In genomic region chr5:121943472-121943871, GRCm38 (mm10) we compare ENCODE assay signal across 10 mouse cellular contexts.
A peak's percentile ranks its signal among the peaks of the same experiment; 100 is the strongest.
DNase-seq lines count a peak whose midpoint lies in the region; ATAC-seq lines count a peak whose summit lies in the region.
"Had no signal": no experiment of that assay in that cellular context is flagged by ENCODE, and none has a peak within 500 bp of the region (broad histone marks: within the 10 kb centered on the region; RNA-seq: fewer than 3 reads in every experiment).

No protein-coding gene starts in this region.

- H3K9ac ChIP-seq in midbrain, embryonic 11.5 days (ENCODE audit: low read length) = no peak overlapping the region

- H3K4me1 ChIP-seq in midbrain, embryonic 10.5 days = peaks cover 26% of the 10 kb centered on the region
- H3K4me1 ChIP-seq in midbrain, embryonic 11.5 days (ENCODE audit: control insufficient read depth, insufficient read depth, low read length) = peaks cover 20% of the 10 kb centered on the region

- no peaks in the 10 kb centered on the region for H3K36me3 ChIP-seq in midbrain, embryonic 10.5 days
- no peaks in the 10 kb centered on the region for H3K36me3 ChIP-seq in midbrain, embryonic 11.5 days (ENCODE audit: control insufficient read depth, insufficient read depth, low read length)
- H3K36me3 ChIP-seq: hindbrain, embryonic 10.5 days had no signal

- no peak overlapping the region for H3K4me3 ChIP-seq in midbrain, embryonic 10.5 days
- H3K4me3 ChIP-seq in midbrain, embryonic 11.5 days (ENCODE audit: low read depth, low read length) = no peak overlapping the region
- H3K4me3 ChIP-seq: hindbrain, embryonic 10.5 days had no signal

- no peaks in the 10 kb centered on the region for H3K9me3 ChIP-seq in midbrain, embryonic 10.5 days (replicated peaks)
- H3K9me3 ChIP-seq in midbrain, embryonic 11.5 days (ENCODE audit: control insufficient read depth, low read length) = no peaks in the 10 kb centered on the region
- H3K9me3 ChIP-seq: hindbrain, embryonic 10.5 days had no signal

- no peak overlapping the region for H3K27ac ChIP-seq in midbrain, embryonic 10.5 days (replicated peaks)
- no peak overlapping the region for H3K27ac ChIP-seq in midbrain, embryonic 11.5 days (ENCODE audit: low read depth, low read length)
- H3K27ac ChIP-seq: hindbrain, embryonic 10.5 days had no signal

- H3K4me2 ChIP-seq in midbrain, embryonic 11.5 days = no peak overlapping the region

- WGBS in midbrain, embryonic 10.5 days = 62% methylated on average over 7 of the region's 7 CpGs
- 60% methylated on average over 7 of the region's 7 CpGs for WGBS in midbrain, embryonic 11.5 days

- 0 out of 2 replicates have a peak, but pooled peaks have one; percentile 7 for ATAC-seq in frontal cortex, adult (ENCODE audit: low TSS enrichment)
- no peak for ATAC-seq in midbrain, embryonic 11.5 days (ENCODE audit: low FRiP score)
- ATAC-seq in common myeloid progenitor, adult 5-6 weeks (replicated peaks; ENCODE audit: low read depth, poor library complexity, severe bottlenecking) = peak; percentile 67; the same call in 1 of the 2 replicates

- peaks cover 12% of the 10 kb centered on the region for H3K27me3 ChIP-seq in midbrain, embryonic 10.5 days (ENCODE audit: low read depth, poor library complexity, severe bottlenecking)
- no peaks in the 10 kb centered on the region for H3K27me3 ChIP-seq in midbrain, embryonic 11.5 days (ENCODE audit: control insufficient read depth, insufficient read depth, low read length)

- no peak for DNase-seq in frontal cortex, postnatal 14 days (ENCODE audit: low spot score in 2 of 2)
- DNase-seq in midbrain, embryonic 10.5 days (ENCODE audit: low spot score) = peak; percentile 27
- DNase-seq in midbrain, embryonic 11.5 days (ENCODE audit: low spot score, missing footprints) = no peak
- peak; percentile 13 for DNase-seq in thymus, postnatal 25 days
- DNase-seq in adrenal gland, postnatal 36 days = no peak
- no peak for DNase-seq in right cerebral cortex, postnatal 36 days (ENCODE audit: low spot score in 2 of 2)
- DNase-seq: cerebellum, adult 9-11 months had no signal

Comparison
In these comparisons a context has a peak if more than half of its experiments do, and no peak if none do; other contexts are left out.
1. DNase-seq: peak in midbrain, embryonic 10.5 days (single experiment) and thymus, postnatal 25 days (single experiment); none in frontal cortex, postnatal 14 days (0 of 2), midbrain, embryonic 11.5 days (single experiment), adrenal gland, postnatal 36 days (0 of 2) and right cerebral cortex, postnatal 36 days (0 of 2).